Mouse (Mus musculus): ENCODE measurements around the gene Lasp1. TPM values are rescaled to one million over a fixed set of nuclear protein-coding genes. Genes with fewer than 3 reads are reported as not detected.
"Not testable (repeated sequence)": the region's sequence is repeated elsewhere in the genome, so short reads cannot be mapped to it uniquely, and the experiment has no call there.

Gene Lasp1
- total RNA-seq, 2 experiments from 2014 or later = 114 to 123 TPM

- DNase-seq (ENCODE audit: low spot score in 2 of 2) = no peak
Measured at GRCm38 (mm10) chr11:97866091-97866888, 67.5 kb downstream of the Lasp1 start.

GRCm38 (mm10) chr11:97867591-97867990 is 68.8 kb downstream of the Lasp1 start:
- DNase-seq (ENCODE audit: low spot score in 2 of 2) = peak in 1 of 2 experiments; percentile 6

GRCm38 (mm10) chr11:97872378-97872777 is 73.6 kb downstream of the Lasp1 start:
- DNase-seq (ENCODE audit: low spot score in 2 of 2) = not testable (repeated sequence)

GRCm38 (mm10) chr11:97874396-97874795 is 75.6 kb downstream of the Lasp1 start:
- DNase-seq (ENCODE audit: low spot score in 2 of 2) = no peak

- DNase-seq (ENCODE audit: low spot score in 2 of 2) = no peak
Measured at GRCm38 (mm10) chr11:97877341-97877740, 78.5 kb downstream of the Lasp1 start.

GRCm38 (mm10) chr11:97880362-97880761 is 81.6 kb downstream of the Lasp1 start:
- no peak for DNase-seq (ENCODE audit: low spot score in 2 of 2)

GRCm38 (mm10) chr11:97883542-97883917 is 84.7 kb downstream of the Lasp1 start:
- peak; percentile 43 to 49 for DNase-seq (ENCODE audit: low spot score in 2 of 2)

GRCm38 (mm10) chr11:97883918-97884600 is 85.3 kb downstream of the Lasp1 start, which contains the start of gene Fbxo47:
Fbxo47 (minus strand) TSS chr11:97884154.
- peak; percentile 96 to 97 for DNase-seq (ENCODE audit: low spot score in 2 of 2)

GRCm38 (mm10) chr11:97884601-97885185 is 85.9 kb downstream of the Lasp1 start:
- DNase-seq (ENCODE audit: low spot score in 2 of 2) = no peak

GRCm38 (mm10) chr11:97885296-97885915 is 86.6 kb downstream of the Lasp1 start:
- no peak for DNase-seq (ENCODE audit: low spot score in 2 of 2)

Other genes starting within 250 kb of the Lasp1 start
- gene Srcin1, start 222.8 kb upstream of the Lasp1 start, total RNA-seq (2021) = 100 to 1,000 TPM; 309 to 331 TPM
- gene Epop, start 169.3 kb upstream of the Lasp1 start, total RNA-seq (2021) = 10 to 100 TPM; 12.1 to 13.5 TPM
- 10 to 100 TPM; 72.8 to 83.8 TPM for gene Mllt6, start 135.6 kb upstream of the Lasp1 start, total RNA-seq (2021)
- 10 to 100 TPM; 47.1 to 50.2 TPM for gene Cisd3, start 113.2 kb upstream of the Lasp1 start, total RNA-seq (2021)
- 10 to 100 TPM; 29.9 to 32.7 TPM for gene Pcgf2, start 98.5 kb upstream of the Lasp1 start, total RNA-seq (2021)
- 100 to 1,000 TPM; 140 to 149 TPM for gene Psmb3, start 95.6 kb upstream of the Lasp1 start, total RNA-seq (2021)
- gene Pip4k2b, start 54.3 kb upstream of the Lasp1 start, total RNA-seq (2021) = 100 to 1,000 TPM; 115 to 118 TPM
- 10 to 100 TPM; 21.3 to 21.4 TPM for gene Cwc25, start 32.4 kb upstream of the Lasp1 start, total RNA-seq (2021)
- gene 1700001P01Rik, start 23.1 kb upstream of the Lasp1 start, total RNA-seq (2021) = 1 to 10 TPM in 1 of 2 experiments, under 1 TPM in 1; 0.58 to 2.0 TPM
- 100 to 1,000 TPM; 372 to 419 TPM for gene Rpl23, start 16.6 kb upstream of the Lasp1 start, total RNA-seq (2021)
- gene B230217C12Rik, start 41.8 kb downstream of the Lasp1 start, total RNA-seq (2021) = 10 to 100 TPM; 44.2 to 49.6 TPM
- under 1 TPM; 0.41 to 0.50 TPM for gene Fbxo47, start 85.2 kb downstream of the Lasp1 start, total RNA-seq (2021)
- 1 to 10 TPM; 7.9 to 9.6 TPM for gene Plxdc1, start 187.4 kb downstream of the Lasp1 start, total RNA-seq (2021)
- gene Arl5c, start 197.2 kb downstream of the Lasp1 start, total RNA-seq (2021) = 1 to 10 TPM; 1.5 to 1.6 TPM
- 100 to 1,000 TPM; 128 to 131 TPM for gene Cacnb1, start 224.0 kb downstream of the Lasp1 start, total RNA-seq (2021)
- gene Rpl19, start 227.7 kb downstream of the Lasp1 start, total RNA-seq (2021) = 100 to 1,000 TPM; 532 to 602 TPM

Measured in layer of hippocampus, postnatal 14 days (tissue).